Mouse (Mus musculus) midbrain, embryonic 16.5 days (tissue): ENCODE data around the gene Lepr. TPM values are rescaled to one million over a fixed set of nuclear protein-coding genes. Genes with fewer than 3 reads are reported as not detected.

Experiments used
- ATAC-seq: fragments of 200-750 bp; cut with Nextera tagmentation; 2 replicates; pipeline ENCODE4 v1.8.0; 2017; ENCODE audit warnings: moderate TSS enrichment
- H3K27ac ChIP-seq: fragments of 300-500 bp; sonication (generic); 2 replicates; pipeline ENCODE4 v1.5.1; 2014; ENCODE audit warnings: mild to moderate bottlenecking, low read length, mixed read lengths
- H3K27me3 ChIP-seq: fragments of 300-500 bp; sonication (generic); 2 replicates; pipeline ENCODE4 v1.6.1; 2014; ENCODE audit warnings: low read depth, low read length, mixed read lengths; ENCODE audit not compliant: control insufficient read depth, insufficient read depth
- H3K36me3 ChIP-seq: fragments of 300-500 bp; sonication (generic); 2 replicates; pipeline ENCODE4 v1.6.1; 2014; ENCODE audit warnings: mild to moderate bottlenecking, low read length, moderate library complexity, mixed read lengths; ENCODE audit not compliant: control insufficient read depth, insufficient read depth
- H3K4me1 ChIP-seq: fragments of 300-500 bp; sonication (generic); 2 replicates; pipeline ENCODE4 v1.6.1; 2014; ENCODE audit warnings: mild to moderate bottlenecking, low read length, mixed read lengths; ENCODE audit not compliant: control insufficient read depth, insufficient read depth
- H3K4me2 ChIP-seq: fragments of 300-500 bp; sonication (generic); 2 replicates; pipeline ENCODE4 v1.6.1; 2014; ENCODE audit warnings: mild to moderate bottlenecking, low read length, mixed read lengths
- H3K4me3 ChIP-seq: fragments of 300-500 bp; sonication (generic); 2 replicates; pipeline ENCODE4 v1.5.1; 2014; ENCODE audit warnings: low read depth, mild to moderate bottlenecking, low read length, moderate library complexity, mixed read lengths
- H3K9ac ChIP-seq: fragments of 300-500 bp; sonication (generic); 2 replicates; pipeline ENCODE4 v1.6.1; 2014; ENCODE audit warnings: low read depth, low read length, mixed read lengths
- H3K9me3 ChIP-seq: fragments of 300-500 bp; sonication (generic); replicated peaks from 2 replicates; pipeline ENCODE4 v1.6.1; 2014; ENCODE audit warnings: mild to moderate bottlenecking, low read length, mixed read lengths; ENCODE audit not compliant: control insufficient read depth, poor library complexity, severe bottlenecking
- WGBS: fragments of 180-500 bp; shearing (Covaris S2); extraction: QIAGEN DNeasy Blood & Tissue Kit; methylation state at CpG from one replicate; pipeline ENCODE4 v1.1.7; 2014; 5-methylcytosine and 5-hydroxymethylcytosine counted together
- polyA plus RNA-seq: library from polyadenylated mRNA; unstranded; fragments of >200 nt; fragmentation: Nextera tagmentation; extraction: Ambion mirVana; gene quantifications from 2 replicates; pipeline ENCODE4 v1.2.1, GENCODE M21; 2015

Lepr gene
- polyA plus RNA-seq, 1 experiment from 2014 or later: 3.6 TPM

- Histone ChIP-seq H3K4me1 (no peaks in the 10 kb centered on the region), H3K4me2 (no peak overlapping the region), H3K9ac (no peak overlapping the region), H3K27ac (no peak overlapping the region), H3K36me3 (no peaks in the 10 kb centered on the region), H3K27me3 (no peaks in the 10 kb centered on the region), H3K4me3 (no peak overlapping the region), H3K9me3 (no peaks in the 10 kb centered on the region)
- WGBS: 92% methylated on average over 4 of the region's 4 CpGs
- ATAC-seq: no peak
Measured at GRCm38 (mm10) chr4:101689241-101689640, 28.0 kb upstream of the Lepr start.

GRCm38 (mm10) chr4:101689645-101690044 lies 27.6 kb upstream of the Lepr start:
- 84% methylated on average over 5 of the region's 5 CpGs for WGBS
- no peaks in the 10 kb centered on the region for H3K27me3 ChIP-seq
- H3K4me2 ChIP-seq: no peak overlapping the region
- no peaks in the 10 kb centered on the region for H3K4me1 ChIP-seq
- H3K9ac ChIP-seq: no peak overlapping the region
- no peak overlapping the region for H3K27ac ChIP-seq
- H3K4me3 ChIP-seq: no peak overlapping the region
- no peak for ATAC-seq
- no peaks in the 10 kb centered on the region for H3K36me3 ChIP-seq
- no peaks in the 10 kb centered on the region for H3K9me3 ChIP-seq

GRCm38 (mm10) chr4:101692892-101693291 lies 24.3 kb upstream of the Lepr start:
- 77% methylated on average over 4 of the region's 4 CpGs for WGBS
- Histone ChIP-seq H3K36me3 (no peaks in the 10 kb centered on the region), H3K27me3 (no peaks in the 10 kb centered on the region), H3K9me3 (no peaks in the 10 kb centered on the region), H3K9ac (no peak overlapping the region), H3K27ac (no peak overlapping the region), H3K4me2 (no peak overlapping the region), H3K4me1 (no peaks in the 10 kb centered on the region), H3K4me3 (no peak overlapping the region)
- ATAC-seq: no peak

DNA sequence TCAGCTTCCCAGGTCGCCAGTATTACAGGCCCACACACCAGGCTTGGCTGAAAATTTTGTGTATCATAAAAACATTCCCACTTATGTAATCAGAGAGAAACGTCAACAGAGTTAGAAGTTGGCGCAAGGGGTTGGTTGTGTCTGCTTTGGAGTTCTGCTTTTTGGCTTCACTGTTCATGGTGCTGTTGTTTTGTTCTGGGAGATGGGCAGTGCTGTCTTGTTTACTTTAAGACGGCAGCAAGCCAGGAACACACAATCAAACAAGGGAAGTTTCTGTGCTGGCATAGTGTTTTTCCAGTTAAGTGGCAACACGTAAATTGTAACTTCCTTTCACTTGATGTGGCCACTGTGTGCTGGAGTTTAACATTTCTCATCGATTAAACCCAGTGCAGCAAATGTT lies 22.7 kb upstream of the Lepr start:
- no peak for ATAC-seq

GRCm38 (mm10) chr4:101697236-101697635 lies 20.0 kb upstream of the Lepr start:
- Histone ChIP-seq H3K27me3 (no peaks in the 10 kb centered on the region), H3K4me1 (no peaks in the 10 kb centered on the region), H3K4me2 (no peak overlapping the region), H3K4me3 (no peak overlapping the region), H3K27ac (no peak overlapping the region), H3K9ac (no peak overlapping the region), H3K9me3 (no peaks in the 10 kb centered on the region), H3K36me3 (no peaks in the 10 kb centered on the region)
- no peak for ATAC-seq
- WGBS: 88% methylated on average over 3 of the region's 3 CpGs

More for the DNA sequence above, 22.7 kb upstream of the Lepr start:
- H3K4me1 ChIP-seq: no peaks in the 10 kb centered on the region
- H3K36me3 ChIP-seq: no peaks in the 10 kb centered on the region
- H3K27ac ChIP-seq: no peak overlapping the region
- H3K4me3 ChIP-seq: no peak overlapping the region
- no peak overlapping the region for H3K4me2 ChIP-seq
- no peaks in the 10 kb centered on the region for H3K9me3 ChIP-seq
- no peak overlapping the region for H3K9ac ChIP-seq
- H3K27me3 ChIP-seq: no peaks in the 10 kb centered on the region
- WGBS: 82% methylated on average over 6 of the region's 6 CpGs

DNA sequence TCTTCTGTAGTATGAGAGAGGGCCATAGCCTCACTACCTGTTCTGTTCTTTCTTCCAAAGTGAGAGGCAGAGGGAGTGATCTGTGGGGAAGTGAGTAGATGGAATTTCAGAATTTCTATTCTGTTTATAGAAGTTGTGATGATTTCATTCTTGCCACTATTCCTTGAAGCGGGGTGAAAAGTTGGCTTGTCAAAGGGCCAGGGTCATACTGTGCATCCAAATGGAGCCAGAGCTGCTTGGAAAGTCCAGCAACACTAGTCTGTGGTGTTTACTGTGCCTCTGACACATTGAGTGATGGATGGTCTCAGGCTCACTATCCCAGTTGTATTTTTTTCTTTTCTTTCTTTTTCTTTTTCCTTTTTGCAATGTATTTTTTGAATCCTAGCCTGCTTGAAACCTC lies 17.8 kb upstream of the Lepr start:
- Histone ChIP-seq H3K4me3 (no peak overlapping the region), H3K9me3 (no peaks in the 10 kb centered on the region), H3K27ac (no peak overlapping the region), H3K27me3 (no peaks in the 10 kb centered on the region), H3K4me1 (no peaks in the 10 kb centered on the region), H3K9ac (no peak overlapping the region), H3K4me2 (no peak overlapping the region), H3K36me3 (no peaks in the 10 kb centered on the region)
- ATAC-seq: no peak
- WGBS: 100% methylated on average over 1 of the region's 1 CpGs

DNA sequence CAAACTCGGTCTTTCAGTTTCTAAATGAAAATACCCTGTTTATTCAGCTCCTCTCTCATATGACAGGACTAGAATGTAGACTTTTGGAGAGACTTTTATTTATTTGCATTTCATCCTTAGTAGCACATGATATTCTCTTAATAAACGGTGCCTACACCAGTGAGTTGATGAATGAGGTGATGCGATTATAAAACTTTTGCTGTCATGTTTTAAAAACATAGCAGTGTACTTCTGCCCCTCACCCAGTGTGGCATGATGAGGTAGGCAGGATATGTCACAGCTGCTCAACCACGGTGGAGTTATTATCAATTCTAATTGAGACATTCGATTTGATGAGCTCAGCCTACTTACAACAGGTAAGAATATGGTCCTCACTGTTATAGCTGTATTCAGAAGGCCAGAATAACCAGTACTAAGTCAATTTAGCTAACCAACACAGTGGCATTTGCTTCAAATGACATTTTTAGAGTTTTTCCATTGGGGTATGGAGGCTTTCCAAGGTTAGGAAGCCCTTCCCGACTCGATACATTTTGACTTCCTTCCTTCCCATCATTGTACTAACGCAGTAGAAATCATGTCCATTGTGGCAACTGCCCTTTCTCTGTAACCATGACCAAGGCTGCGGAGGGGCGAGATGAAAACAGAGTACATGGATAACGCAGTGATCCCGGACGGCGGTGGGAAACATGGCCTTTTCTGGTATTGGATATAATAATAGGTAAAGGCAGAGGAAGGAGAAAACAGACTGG lies 16.1 kb upstream of the Lepr start:
- Histone ChIP-seq H3K27me3 (no peaks in the 10 kb centered on the region), H3K9me3 (no peaks in the 10 kb centered on the region), H3K4me3 (no peak overlapping the region), H3K4me1 (no peaks in the 10 kb centered on the region), H3K4me2 (no peak overlapping the region), H3K27ac (no peak overlapping the region), H3K36me3 (no peaks in the 10 kb centered on the region), H3K9ac (no peak overlapping the region)
- ATAC-seq: no peak
- 87% methylated on average over 14 of the region's 14 CpGs for WGBS

DNA sequence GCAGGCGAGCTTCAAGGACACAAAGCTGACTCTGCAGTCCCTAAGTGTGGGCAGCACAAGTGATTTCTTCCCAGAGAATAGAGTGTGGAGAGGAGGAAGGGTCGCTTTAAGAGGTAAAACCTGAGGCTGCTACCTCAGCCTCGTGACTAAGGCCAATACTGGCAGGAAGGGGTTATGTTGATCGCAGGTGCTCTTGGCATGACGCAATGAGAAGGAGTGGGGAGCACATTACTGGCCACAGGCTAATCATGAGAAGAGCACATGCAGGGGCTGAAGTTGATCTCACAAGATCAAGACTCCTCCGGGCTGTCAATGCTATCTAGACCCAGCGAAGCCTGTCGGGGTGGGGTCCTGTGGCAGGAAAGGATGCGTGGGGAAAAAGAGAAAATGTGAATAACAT lies 11.9 kb upstream of the Lepr start:
- H3K4me1 ChIP-seq: no peaks in the 10 kb centered on the region
- H3K4me3 ChIP-seq: no peak overlapping the region
- H3K4me2 ChIP-seq: no peak overlapping the region
- no peaks in the 10 kb centered on the region for H3K36me3 ChIP-seq
- no peak overlapping the region for H3K9ac ChIP-seq
- no peak overlapping the region for H3K27ac ChIP-seq
- no peaks in the 10 kb centered on the region for H3K27me3 ChIP-seq
- 85% methylated on average over 9 of the region's 9 CpGs for WGBS
- H3K9me3 ChIP-seq: no peaks in the 10 kb centered on the region
- no peak for ATAC-seq

DNA sequence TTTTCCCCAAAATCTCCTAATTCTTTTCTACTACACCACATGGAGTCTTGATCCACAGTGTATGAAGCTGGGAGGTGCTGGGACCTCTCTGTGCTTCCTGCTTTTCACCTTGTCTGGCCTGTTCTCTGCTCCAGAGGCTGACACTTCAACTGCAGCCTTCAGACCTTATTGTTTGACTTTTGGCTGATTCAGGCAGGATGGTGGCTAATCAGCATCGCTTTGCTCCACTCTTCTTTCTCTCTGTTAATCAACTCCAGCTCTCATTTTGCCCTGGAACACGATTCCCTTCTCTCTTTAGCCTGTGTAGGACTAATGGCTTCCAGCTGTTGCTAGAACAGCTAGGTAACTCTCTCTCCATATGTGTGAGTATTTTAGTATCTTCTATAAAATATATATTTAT lies 10.0 kb upstream of the Lepr start:
- H3K4me1 ChIP-seq: no peaks in the 10 kb centered on the region
- no peak overlapping the region for H3K4me3 ChIP-seq
- no peaks in the 10 kb centered on the region for H3K27me3 ChIP-seq
- no peak overlapping the region for H3K9ac ChIP-seq
- H3K9me3 ChIP-seq: no peaks in the 10 kb centered on the region
- H3K27ac ChIP-seq: no peak overlapping the region
- no peak overlapping the region for H3K4me2 ChIP-seq
- H3K36me3 ChIP-seq: no peaks in the 10 kb centered on the region
- 61% methylated on average over 2 of the region's 2 CpGs for WGBS
- no peak for ATAC-seq
